Mouse (Mus musculus): ENCODE data around the gene Ankrd12. TPM values are rescaled to one million over a fixed set of nuclear protein-coding genes. Genes with fewer than 3 reads are reported as not detected.

Ankrd12 gene
- 23.9 and 25.1 TPM in 2 replicates for polyA plus RNA-seq (2012; rRNA removed)

DNA sequence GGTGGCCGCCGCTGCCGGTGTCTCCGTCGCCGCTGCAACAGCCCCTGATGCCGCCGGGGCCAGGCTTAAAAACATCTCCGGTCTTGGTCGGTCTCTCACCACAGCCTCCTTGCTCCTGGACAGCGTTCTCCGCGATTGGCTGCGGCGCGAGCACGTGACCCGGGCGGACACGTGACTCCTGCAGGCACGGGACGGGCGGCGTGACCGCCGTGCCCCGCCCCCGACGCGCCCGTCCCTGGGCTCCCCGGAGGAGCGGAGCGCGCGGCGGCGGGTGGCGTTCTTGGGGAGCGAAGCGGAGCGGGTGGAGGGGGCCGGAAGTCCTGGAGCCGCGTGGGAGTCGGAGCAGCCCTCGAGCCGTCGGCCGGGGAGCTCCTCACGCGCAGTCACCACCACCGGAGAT, at the start of gene Ankrd12:
Ankrd12 (minus strand) TSS at position 156 of the 400 bp plus-strand sequence.
- TF ChIP-seq POLR2A (IDR thresholded peaks at IDR 0.05; ENCODE audit: extremely low read depth, insufficient read depth, low read length) = peak; percentile 65; the same call in 1 of the 2 replicates
- no peak for TF ChIP-seq CTCF (IDR thresholded peaks at IDR 0.05; ENCODE audit: extremely low read depth, insufficient read depth, low read length)
- Histone ChIP-seq H3K4me1 (ENCODE audit: control insufficient read depth, insufficient read depth, low read length) (no peaks in the 10 kb centered on the region), H3K4me3 (ENCODE audit: insufficient read depth, low read length) (peak within 1 kb of the TSS; percentile 81), H3K27ac (ENCODE audit: insufficient read depth, low read length) (peak within 1 kb of the TSS; percentile 85)

DNA sequence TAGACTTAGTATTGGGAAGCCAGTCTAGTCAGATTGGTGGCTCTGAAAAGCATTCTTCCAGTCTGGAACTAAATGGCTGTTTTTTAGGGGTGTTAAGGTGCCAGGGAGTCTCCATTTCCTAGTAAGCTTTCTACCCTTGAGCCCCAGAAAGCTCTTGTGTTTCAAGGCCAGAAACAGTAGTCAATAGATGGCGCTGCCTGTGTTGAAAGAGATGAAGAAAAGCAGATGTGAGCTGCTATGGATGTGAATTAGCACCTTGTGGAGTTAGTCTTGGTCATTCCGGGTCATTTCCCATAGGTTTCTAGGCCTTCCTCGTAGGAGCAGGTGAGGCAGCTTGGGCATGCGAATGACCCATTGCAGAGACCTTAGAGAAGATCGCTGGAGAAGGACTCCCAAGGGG, 48.3 kb upstream of the Ankrd12 start:
- no peak for TF ChIP-seq POLR2A (IDR thresholded peaks at IDR 0.05; ENCODE audit: extremely low read depth, insufficient read depth, low read length)
- no peak for TF ChIP-seq CTCF (IDR thresholded peaks at IDR 0.05; ENCODE audit: extremely low read depth, insufficient read depth, low read length)
- Histone ChIP-seq H3K4me1 (ENCODE audit: control insufficient read depth, insufficient read depth, low read length) (no peaks in the 10 kb centered on the region), H3K4me3 (ENCODE audit: insufficient read depth, low read length) (no peak overlapping the region), H3K27ac (ENCODE audit: insufficient read depth, low read length) (no peak overlapping the region)

DNA sequence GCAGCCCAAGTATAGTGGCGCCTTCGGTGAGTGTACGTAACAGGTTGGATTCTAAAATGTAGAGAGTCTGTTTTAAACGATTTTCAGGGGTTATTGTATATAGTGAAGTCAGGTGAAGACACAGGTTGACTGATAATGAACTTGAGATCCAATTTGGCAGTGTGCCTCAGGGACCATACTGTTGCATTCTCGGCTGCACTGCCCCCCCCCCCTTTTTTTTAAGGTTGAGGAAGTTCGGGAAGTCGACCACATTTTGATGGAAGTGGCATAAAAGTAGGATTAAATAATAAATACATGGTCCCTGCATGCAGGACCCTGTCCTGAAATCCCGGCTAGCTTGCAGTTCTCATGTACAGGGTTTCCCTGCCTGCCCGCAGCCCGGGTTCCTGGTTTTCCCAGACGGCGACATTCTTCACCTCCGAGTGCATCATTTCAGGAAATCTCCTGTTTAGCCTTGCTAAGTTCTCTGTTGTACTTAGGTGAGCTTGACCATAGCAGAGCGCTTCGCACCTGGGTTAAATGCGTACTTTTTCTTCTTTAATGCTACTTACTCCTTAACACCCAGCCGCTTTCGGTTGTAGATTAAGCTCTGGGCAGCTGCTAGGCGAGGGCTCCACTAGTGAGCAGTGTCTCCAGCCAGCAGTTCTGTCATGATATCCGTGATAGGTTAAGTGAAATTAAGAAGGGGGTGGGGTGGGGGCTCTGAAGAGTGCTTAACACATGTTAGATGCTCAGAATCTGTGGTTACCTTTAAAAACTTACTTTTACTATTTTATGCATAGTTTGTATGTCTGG, 47.1 kb upstream of the Ankrd12 start:
- Histone ChIP-seq H3K4me1 (ENCODE audit: control insufficient read depth, insufficient read depth, low read length) (no peaks in the 10 kb centered on the region), H3K4me3 (ENCODE audit: insufficient read depth, low read length) (peak overlapping the region; percentile 38), H3K27ac (ENCODE audit: insufficient read depth, low read length) (no peak overlapping the region)
- no peak for TF ChIP-seq POLR2A (IDR thresholded peaks at IDR 0.05; ENCODE audit: extremely low read depth, insufficient read depth, low read length)
- TF ChIP-seq CTCF (IDR thresholded peaks at IDR 0.05; ENCODE audit: extremely low read depth, insufficient read depth, low read length) = no peak

DNA sequence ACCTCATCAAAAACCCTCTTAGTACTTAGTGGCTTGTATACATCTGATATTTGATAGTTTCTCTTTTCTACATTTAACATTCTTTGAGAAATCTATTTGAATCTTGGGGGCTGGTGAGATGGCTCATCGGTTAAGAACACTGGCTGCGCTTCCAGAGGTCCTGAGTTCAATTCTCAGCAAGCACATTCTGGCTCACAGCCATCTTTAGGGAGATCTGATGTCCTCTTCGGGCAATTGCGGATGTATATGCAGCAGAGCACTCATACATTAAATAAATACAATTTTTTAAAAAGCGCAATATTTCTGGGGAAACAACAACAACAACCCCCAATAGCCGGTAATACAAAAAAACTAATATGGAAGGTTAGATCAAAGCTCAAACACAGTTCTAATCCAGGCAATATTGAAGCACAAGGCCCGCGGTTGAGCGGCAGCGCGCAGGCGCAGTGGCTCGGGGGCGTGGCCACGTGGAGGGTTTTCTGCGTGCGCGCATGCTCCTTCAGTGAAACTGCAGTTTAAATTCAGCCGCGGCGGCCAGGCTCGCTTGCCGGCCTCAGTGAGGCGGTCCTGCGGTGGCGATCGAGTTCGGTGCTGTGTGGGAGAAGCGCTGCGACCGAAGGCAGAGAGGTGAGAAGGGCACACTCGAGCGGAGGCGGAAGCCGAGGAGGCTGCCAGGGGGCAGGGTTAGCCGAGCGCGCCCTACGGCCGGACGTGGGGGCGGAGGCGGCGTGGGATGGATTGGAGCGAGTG, 46.4 kb upstream of the Ankrd12 start, which contains the start of gene Ddx11:
Ddx11 (plus strand) TSS at position 455 of the 750 bp plus-strand sequence.
- Histone ChIP-seq H3K27ac (ENCODE audit: insufficient read depth, low read length) (no peak within 1 kb of the TSS), H3K4me1 (ENCODE audit: control insufficient read depth, insufficient read depth, low read length) (no peaks in the 10 kb centered on the region), H3K4me3 (ENCODE audit: insufficient read depth, low read length) (peak within 1 kb of the TSS; percentile 38)
- TF ChIP-seq CTCF (IDR thresholded peaks at IDR 0.05; ENCODE audit: extremely low read depth, insufficient read depth, low read length) (no peak), POLR2A (IDR thresholded peaks at IDR 0.05; ENCODE audit: extremely low read depth, insufficient read depth, low read length) (peak; percentile 65; the same call in 1 of the 2 replicates)

DNA sequence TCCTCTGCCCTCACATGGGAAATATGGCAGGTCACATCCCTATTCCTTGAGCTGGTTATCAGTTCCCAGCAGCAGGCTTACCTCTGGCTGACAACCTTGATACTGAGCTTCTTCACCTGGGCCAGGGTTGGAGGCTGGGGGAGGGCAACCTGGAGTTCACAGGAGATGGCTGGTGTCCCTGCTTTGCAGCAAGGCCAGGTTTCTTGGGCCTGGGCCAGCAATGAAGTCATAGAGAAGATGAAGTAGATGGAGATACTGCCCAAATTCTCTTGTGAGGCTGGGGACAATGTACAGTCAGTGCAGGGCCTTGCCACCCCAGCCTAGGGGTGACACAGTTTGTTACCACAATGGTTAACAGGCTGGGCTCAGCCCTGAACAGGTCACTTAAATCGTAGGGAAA, 43.8 kb upstream of the Ankrd12 start:
- no peak overlapping the region for H3K4me3 ChIP-seq (ENCODE audit: insufficient read depth, low read length)
- H3K4me1 ChIP-seq (ENCODE audit: control insufficient read depth, insufficient read depth, low read length) = no peaks in the 10 kb centered on the region
- TF ChIP-seq POLR2A (IDR thresholded peaks at IDR 0.05; ENCODE audit: extremely low read depth, insufficient read depth, low read length) = no peak
- TF ChIP-seq CTCF (IDR thresholded peaks at IDR 0.05; ENCODE audit: extremely low read depth, insufficient read depth, low read length) = no peak
- no peak overlapping the region for H3K27ac ChIP-seq (ENCODE audit: insufficient read depth, low read length)

DNA sequence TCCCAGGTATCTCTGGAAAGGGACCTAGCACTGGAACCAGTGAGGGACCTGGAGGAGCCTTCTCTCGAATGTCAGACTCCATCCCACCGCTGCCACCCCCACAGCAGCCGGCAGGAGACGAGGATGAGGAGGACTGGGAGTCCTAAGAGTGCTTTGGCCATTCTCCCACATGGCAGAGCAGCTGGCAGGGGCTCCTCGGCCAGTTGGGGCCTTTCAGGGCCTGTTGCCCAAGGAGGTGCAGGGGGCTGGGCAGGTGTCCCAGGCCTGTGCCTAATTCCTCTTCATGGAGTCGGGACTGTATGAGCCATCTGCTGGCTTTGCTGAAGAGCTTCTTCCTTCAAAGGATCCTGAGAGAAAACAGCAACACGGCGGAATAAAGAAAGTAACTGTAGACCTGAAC, 42.1 kb upstream of the Ankrd12 start:
- H3K4me3 ChIP-seq (ENCODE audit: insufficient read depth, low read length) = no peak overlapping the region
- no peak for TF ChIP-seq CTCF (IDR thresholded peaks at IDR 0.05; ENCODE audit: extremely low read depth, insufficient read depth, low read length)
- no peak for TF ChIP-seq POLR2A (IDR thresholded peaks at IDR 0.05; ENCODE audit: extremely low read depth, insufficient read depth, low read length)

DNA sequence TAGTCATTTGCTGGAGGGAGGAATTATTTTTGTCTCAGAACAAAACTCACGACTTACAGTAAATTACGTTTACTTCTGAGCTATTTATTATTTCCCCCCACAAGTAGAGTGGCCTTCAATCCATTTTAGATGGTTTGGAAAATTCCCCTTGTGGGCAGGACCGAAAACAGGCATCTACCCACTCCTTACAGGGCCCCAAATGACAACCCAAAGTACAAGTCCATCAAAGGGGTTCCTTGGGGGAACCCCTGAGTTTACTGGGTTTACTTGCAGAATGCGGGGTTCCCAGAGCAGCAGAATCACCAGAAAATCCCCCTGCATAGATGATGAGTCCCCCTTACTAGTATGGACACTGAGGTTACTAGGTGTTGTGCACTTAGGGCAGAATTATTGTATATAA, 35.3 kb upstream of the Ankrd12 start:
- peaks cover 3% of the 10 kb centered on the region for H3K4me1 ChIP-seq (ENCODE audit: control insufficient read depth, insufficient read depth, low read length)
- H3K27ac ChIP-seq (ENCODE audit: insufficient read depth, low read length) = no peak overlapping the region
- H3K4me3 ChIP-seq (ENCODE audit: insufficient read depth, low read length) = peak overlapping the region; percentile 96
- no peak for TF ChIP-seq CTCF (IDR thresholded peaks at IDR 0.05; ENCODE audit: extremely low read depth, insufficient read depth, low read length)
- no peak for TF ChIP-seq POLR2A (IDR thresholded peaks at IDR 0.05; ENCODE audit: extremely low read depth, insufficient read depth, low read length)

More for the DNA sequence above, 42.1 kb upstream of the Ankrd12 start:
- no peak overlapping the region for H3K27ac ChIP-seq (ENCODE audit: insufficient read depth, low read length)
- no peaks in the 10 kb centered on the region for H3K4me1 ChIP-seq (ENCODE audit: control insufficient read depth, insufficient read depth, low read length)

DNA sequence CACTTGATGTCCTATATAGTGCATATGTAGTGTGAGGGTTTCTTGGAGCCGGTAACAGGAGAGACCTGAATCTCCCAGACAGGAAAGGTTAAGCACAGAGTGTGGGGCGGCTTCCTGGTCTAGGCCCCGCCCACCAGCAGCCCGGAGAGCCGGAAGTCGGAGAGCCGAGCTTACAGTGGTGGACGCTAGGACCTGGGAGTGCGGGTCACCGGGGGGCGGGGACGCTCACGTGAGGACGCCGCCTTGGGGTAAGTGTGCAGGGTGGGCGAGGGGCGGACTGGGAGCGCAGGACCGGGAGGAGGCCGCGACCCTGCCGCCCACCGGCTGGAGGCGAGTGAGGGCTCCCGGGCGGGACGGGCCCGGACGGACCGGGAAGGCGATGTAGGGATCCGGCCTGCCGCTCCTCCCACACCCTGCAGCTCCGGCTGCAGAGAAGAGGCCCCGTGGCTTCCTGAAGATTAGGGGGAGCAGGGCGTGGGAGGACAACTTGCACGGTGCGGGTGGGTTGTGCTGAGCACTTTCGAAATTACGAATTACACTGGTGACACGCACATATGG, 34.6 kb upstream of the Ankrd12 start, which contains the start of gene Washc1:
Washc1 (plus strand) TSS at position 144 of the 558 bp plus-strand sequence.
- Histone ChIP-seq H3K27ac (ENCODE audit: insufficient read depth, low read length) (peak within 1 kb of the TSS; percentile 72; the same call in 1 of the 2 replicates), H3K4me3 (ENCODE audit: insufficient read depth, low read length) (peak within 1 kb of the TSS; percentile 96), H3K4me1 (ENCODE audit: control insufficient read depth, insufficient read depth, low read length) (peaks cover 3% of the 10 kb centered on the region)
- no peak for TF ChIP-seq CTCF (IDR thresholded peaks at IDR 0.05; ENCODE audit: extremely low read depth, insufficient read depth, low read length)
- peak; percentile 66 for TF ChIP-seq POLR2A (IDR thresholded peaks at IDR 0.05; ENCODE audit: extremely low read depth, insufficient read depth, low read length)

DNA sequence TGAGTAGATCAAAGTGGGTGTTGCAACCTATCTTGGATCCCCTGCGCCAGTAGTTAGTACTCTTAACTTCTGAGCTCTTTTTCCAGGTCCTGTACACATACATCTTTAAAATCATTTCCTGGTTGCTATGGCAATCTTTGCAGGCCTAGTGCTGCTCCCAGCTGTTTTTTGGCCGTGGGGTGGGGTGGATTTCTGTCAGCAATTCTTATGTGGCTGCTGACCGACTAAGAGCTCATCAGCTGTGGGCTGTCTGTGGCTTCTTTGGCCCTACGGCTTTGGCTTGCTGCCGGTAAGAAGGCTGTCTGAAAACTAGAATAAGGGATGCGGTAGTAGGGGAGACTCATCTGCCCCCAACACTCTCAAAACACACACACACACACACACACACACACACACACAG, 33.9 kb upstream of the Ankrd12 start:
- Histone ChIP-seq H3K27ac (ENCODE audit: insufficient read depth, low read length) (no peak overlapping the region), H3K4me3 (ENCODE audit: insufficient read depth, low read length) (peak overlapping the region; percentile 96; the same call in 1 of the 2 replicates), H3K4me1 (ENCODE audit: control insufficient read depth, insufficient read depth, low read length) (peaks cover 3% of the 10 kb centered on the region)
- no peak for TF ChIP-seq POLR2A (IDR thresholded peaks at IDR 0.05; ENCODE audit: extremely low read depth, insufficient read depth, low read length)
- TF ChIP-seq CTCF (IDR thresholded peaks at IDR 0.05; ENCODE audit: extremely low read depth, insufficient read depth, low read length) = no peak

Measured in cortical plate, adult 2 months (tissue).